Mouse (Mus musculus): ENCODE results near the gene Pxk. TPM values are rescaled to one million over a fixed set of nuclear protein-coding genes. Genes with fewer than 3 reads are reported as not detected.
"Not testable (repeated sequence)": the region's sequence is repeated elsewhere in the genome, so short reads cannot be mapped to it uniquely, and the experiment has no call there.

Pxk gene
- polyA plus RNA-seq, 1 experiment from 2014 or later: 37.4 TPM

- no peaks in the 10 kb centered on the region for H3K4me1 ChIP-seq
- H3K9ac ChIP-seq: no peak overlapping the region
- no peak overlapping the region for H3K27ac ChIP-seq
- H3K4me2 ChIP-seq: no peak overlapping the region
- 91% methylated on average over 3 of the region's 3 CpGs for WGBS
- no peak overlapping the region for H3K4me3 ChIP-seq
- peaks cover 15% of the 10 kb centered on the region; the same call in 1 of the 2 replicates for H3K36me3 ChIP-seq
- H3K27me3 ChIP-seq: no peaks in the 10 kb centered on the region
- ATAC-seq (ENCODE audit: borderline replicate concordance, extremely low read depth, low FRiP score, low TSS enrichment): no peak
- no peaks in the 10 kb centered on the region for H3K9me3 ChIP-seq
Measured at GRCm38 (mm10) chr14:8154072-8154471, 56.1 kb downstream of the Pxk start.

GRCm38 (mm10) chr14:8156947-8157346 lies 58.9 kb downstream of the Pxk start:
- H3K27me3 ChIP-seq: no peaks in the 10 kb centered on the region
- no peaks in the 10 kb centered on the region for H3K9me3 ChIP-seq
- 23% methylated on average over 3 of the region's 3 CpGs for WGBS
- no peak overlapping the region for H3K4me2 ChIP-seq
- H3K4me3 ChIP-seq: no peak overlapping the region
- no peak overlapping the region for H3K27ac ChIP-seq
- H3K36me3 ChIP-seq: peaks cover 10% of the 10 kb centered on the region; the same call in 1 of the 2 replicates
- H3K4me1 ChIP-seq: no peaks in the 10 kb centered on the region
- no peak overlapping the region for H3K9ac ChIP-seq
- no peak for ATAC-seq (ENCODE audit: borderline replicate concordance, extremely low read depth, low FRiP score, low TSS enrichment)

GRCm38 (mm10) chr14:8158721-8159120 lies 60.7 kb downstream of the Pxk start:
- ATAC-seq (ENCODE audit: borderline replicate concordance, extremely low read depth, low FRiP score, low TSS enrichment): no peak
- no peak overlapping the region for H3K4me3 ChIP-seq
- no peaks in the 10 kb centered on the region for H3K9me3 ChIP-seq
- WGBS: 87% methylated on average over 3 of the region's 3 CpGs
- no peak overlapping the region for H3K27ac ChIP-seq
- H3K4me1 ChIP-seq: no peaks in the 10 kb centered on the region
- peaks cover 13% of the 10 kb centered on the region; the same call in 1 of the 2 replicates for H3K36me3 ChIP-seq
- H3K9ac ChIP-seq: no peak overlapping the region
- no peaks in the 10 kb centered on the region for H3K27me3 ChIP-seq
- H3K4me2 ChIP-seq: no peak overlapping the region

- H3K9ac ChIP-seq: no peak overlapping the region
- H3K4me1 ChIP-seq: no peaks in the 10 kb centered on the region
- H3K27ac ChIP-seq: no peak overlapping the region
- WGBS: 86% methylated on average over 3 of the region's 3 CpGs
- H3K27me3 ChIP-seq: no peaks in the 10 kb centered on the region
- no peak overlapping the region for H3K4me3 ChIP-seq
- ATAC-seq (ENCODE audit: borderline replicate concordance, extremely low read depth, low FRiP score, low TSS enrichment): no peak
- H3K9me3 ChIP-seq: no peaks in the 10 kb centered on the region
- peaks cover 17% of the 10 kb centered on the region for H3K36me3 ChIP-seq
- H3K4me2 ChIP-seq: no peak overlapping the region
Measured at GRCm38 (mm10) chr14:8159141-8159540, 61.1 kb downstream of the Pxk start.

- H3K4me3 ChIP-seq: no peak overlapping the region
- WGBS: 82% methylated on average over 2 of the region's 2 CpGs
- no peaks in the 10 kb centered on the region for H3K9me3 ChIP-seq
- peaks cover 36% of the 10 kb centered on the region for H3K36me3 ChIP-seq
- no peak overlapping the region for H3K9ac ChIP-seq
- H3K4me2 ChIP-seq: no peak overlapping the region
- H3K27ac ChIP-seq: no peak overlapping the region
- no peaks in the 10 kb centered on the region for H3K4me1 ChIP-seq
- no peak for ATAC-seq (ENCODE audit: borderline replicate concordance, extremely low read depth, low FRiP score, low TSS enrichment)
- no peaks in the 10 kb centered on the region for H3K27me3 ChIP-seq
Measured at GRCm38 (mm10) chr14:8161777-8162176, 63.8 kb downstream of the Pxk start.

- Histone ChIP-seq H3K36me3 (peaks cover 56% of the 10 kb centered on the region), H3K9me3 (no peaks in the 10 kb centered on the region), H3K27ac (no peak overlapping the region), H3K4me2 (no peak overlapping the region), H3K4me3 (no peak overlapping the region), H3K4me1 (no peaks in the 10 kb centered on the region), H3K27me3 (no peaks in the 10 kb centered on the region), H3K9ac (no peak overlapping the region)
- 76% methylated on average over 7 of the region's 7 CpGs for WGBS
- ATAC-seq (ENCODE audit: borderline replicate concordance, extremely low read depth, low FRiP score, low TSS enrichment): no peak
Measured at GRCm38 (mm10) chr14:8164463-8164862, 66.5 kb downstream of the Pxk start.

- Histone ChIP-seq H3K4me3 (peak within 1 kb of the TSS; percentile 98), H3K4me1 (peaks cover 9% of the 10 kb centered on the region; the same call in 1 of the 2 replicates), H3K27ac (peak within 1 kb of the TSS; percentile 74), H3K4me2 (peak within 1 kb of the TSS; percentile 88), H3K9me3 (no peaks in the 10 kb centered on the region), H3K9ac (peak within 1 kb of the TSS; percentile 95), H3K27me3 (no peaks in the 10 kb centered on the region), H3K36me3 (peaks cover 22% of the 10 kb centered on the region)
- WGBS: under 1% methylated on average over 63 of the region's 64 CpGs
- peak; percentile 100 for ATAC-seq (ENCODE audit: borderline replicate concordance, extremely low read depth, low FRiP score, low TSS enrichment)
Measured at GRCm38 (mm10) chr14:8172507-8173410, 74.7 kb downstream of the Pxk start, which contains the start of gene Pdhb. Gene Pdhb (minus strand): TSS chr14:8173025.

- peak overlapping the region; percentile 51 for H3K9ac ChIP-seq
- ATAC-seq (ENCODE audit: borderline replicate concordance, extremely low read depth, low FRiP score, low TSS enrichment); H3K9me3 ChIP-seq; H3K4me1 ChIP-seq; H3K27me3 ChIP-seq: not testable (repeated sequence)
- H3K4me3 ChIP-seq: peak overlapping the region; percentile 98
- peak overlapping the region; percentile 69 for H3K27ac ChIP-seq
- WGBS: 23% methylated on average over 7 of the region's 7 CpGs
- H3K36me3 ChIP-seq: peaks cover 13% of the 10 kb centered on the region
- peak overlapping the region; percentile 88 for H3K4me2 ChIP-seq
Measured at GRCm38 (mm10) chr14:8173542-8174250, 75.7 kb downstream of the Pxk start.

- Histone ChIP-seq H3K27ac (no peak overlapping the region), H3K4me3 (no peak overlapping the region), H3K4me2 (no peak overlapping the region), H3K27me3 (no peaks in the 10 kb centered on the region), H3K9me3 (no peaks in the 10 kb centered on the region), H3K36me3 (peaks cover 4% of the 10 kb centered on the region; the same call in 1 of the 2 replicates), H3K9ac (no peak overlapping the region), H3K4me1 (peaks cover 9% of the 10 kb centered on the region; the same call in 1 of the 2 replicates)
- 74% methylated on average over 5 of the region's 5 CpGs for WGBS
- no peak for ATAC-seq (ENCODE audit: borderline replicate concordance, extremely low read depth, low FRiP score, low TSS enrichment)
Measured at GRCm38 (mm10) chr14:8174634-8175033, 76.6 kb downstream of the Pxk start.

- ATAC-seq (ENCODE audit: borderline replicate concordance, extremely low read depth, low FRiP score, low TSS enrichment): no peak
- Histone ChIP-seq H3K4me1 (peaks cover 9% of the 10 kb centered on the region; the same call in 1 of the 2 replicates), H3K4me2 (no peak overlapping the region), H3K36me3 (no peaks in the 10 kb centered on the region), H3K9ac (no peak overlapping the region), H3K27me3 (no peaks in the 10 kb centered on the region), H3K9me3 (no peaks in the 10 kb centered on the region), H3K27ac (no peak overlapping the region), H3K4me3 (no peak overlapping the region)
- 51% methylated on average over 5 of the region's 5 CpGs for WGBS
Measured at GRCm38 (mm10) chr14:8176251-8176650, 78.2 kb downstream of the Pxk start.

GRCm38 (mm10) chr14:8180371-8181035 lies 82.5 kb downstream of the Pxk start:
- Histone ChIP-seq H3K9me3 (no peaks in the 10 kb centered on the region), H3K9ac (no peak overlapping the region), H3K36me3 (no peaks in the 10 kb centered on the region), H3K27me3 (no peaks in the 10 kb centered on the region), H3K4me1 (no peaks in the 10 kb centered on the region), H3K4me3 (no peak overlapping the region), H3K4me2 (no peak overlapping the region), H3K27ac (no peak overlapping the region)
- WGBS: 75% methylated on average over 4 of the region's 4 CpGs
- no peak for ATAC-seq (ENCODE audit: borderline replicate concordance, extremely low read depth, low FRiP score, low TSS enrichment)
